Mouse (Mus musculus): ENCODE data around the gene Tsc2. TPM values are rescaled to one million over a fixed set of nuclear protein-coding genes. Genes with fewer than 3 reads are reported as not detected.

Gene Tsc2
- polyA plus RNA-seq, 1 experiment from 2014 or later: 60.5 TPM

DNA sequence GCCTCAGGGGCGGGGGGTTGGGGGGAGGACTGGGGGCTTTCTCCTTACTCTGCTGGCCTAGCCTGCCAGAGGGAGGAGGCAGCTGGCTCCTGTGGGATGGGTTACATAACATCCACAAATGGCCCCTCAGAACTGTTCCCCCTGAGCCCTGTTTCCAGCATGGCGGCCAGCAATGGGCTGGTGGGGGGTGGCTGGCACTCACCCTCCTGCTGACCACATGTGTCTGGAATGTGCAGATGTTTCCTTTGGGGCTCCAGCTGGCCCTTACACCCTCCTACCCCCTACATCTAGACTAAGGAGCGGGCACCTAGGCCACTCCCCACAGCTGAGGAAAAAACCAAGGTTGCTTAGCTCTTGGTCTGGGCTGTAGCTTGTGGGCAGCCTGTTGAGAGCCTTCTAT is 73.3 kb downstream of the Tsc2 start:
- Histone ChIP-seq H3K9ac (peak overlapping the region; percentile 37), H3K4me3 (no peak overlapping the region), H3K4me2 (peak overlapping the region; percentile 33), H3K27ac (peak overlapping the region; percentile 87), H3K9me3 (replicated peaks) (no peaks in the 10 kb centered on the region), H3K4me1 (peaks cover 22% of the 10 kb centered on the region), H3K36me3 (ENCODE audit: poor library complexity, severe bottlenecking) (0 out of 2 replicates have a peak, but pooled peaks cover 5% of the 10 kb centered on the region), H3K27me3 (no peaks in the 10 kb centered on the region)
- WGBS: 40% methylated on average over 3 of the region's 3 CpGs
- ATAC-seq: peak; percentile 57

DNA sequence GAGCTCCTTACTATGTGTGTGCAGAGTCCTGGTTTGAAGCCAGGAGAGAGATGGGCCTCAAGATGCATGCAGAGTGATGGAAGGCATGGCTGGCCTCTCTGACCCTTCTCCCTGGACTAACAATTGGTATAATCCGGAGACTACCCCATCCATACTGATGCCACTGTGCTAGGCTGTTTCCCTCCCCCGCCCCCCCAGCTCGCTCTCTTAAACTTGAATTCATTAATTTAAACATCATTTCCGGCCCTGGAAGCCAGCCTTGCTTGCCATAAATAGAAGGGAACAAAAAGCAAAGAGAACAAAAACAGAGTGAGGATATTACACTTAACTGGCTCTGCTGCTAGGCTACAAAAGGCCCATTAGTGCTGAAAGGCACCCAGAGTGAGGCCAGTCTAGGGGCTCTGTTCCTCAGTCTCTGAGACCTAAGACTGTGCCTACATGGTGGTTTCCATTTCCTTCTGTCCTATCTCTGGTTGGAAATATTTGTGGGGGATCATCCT is 73.8 kb downstream of the Tsc2 start:
- Histone ChIP-seq H3K36me3 (ENCODE audit: poor library complexity, severe bottlenecking) (0 out of 2 replicates have a peak, but pooled peaks cover 5% of the 10 kb centered on the region), H3K4me2 (peak overlapping the region; percentile 33), H3K4me1 (peaks cover 22% of the 10 kb centered on the region), H3K9me3 (replicated peaks) (no peaks in the 10 kb centered on the region), H3K4me3 (no peak overlapping the region), H3K27ac (peak overlapping the region; percentile 87), H3K27me3 (no peaks in the 10 kb centered on the region), H3K9ac (peak overlapping the region; percentile 37)
- WGBS: 18% methylated on average over 4 of the region's 4 CpGs
- peak; percentile 62 for ATAC-seq

DNA sequence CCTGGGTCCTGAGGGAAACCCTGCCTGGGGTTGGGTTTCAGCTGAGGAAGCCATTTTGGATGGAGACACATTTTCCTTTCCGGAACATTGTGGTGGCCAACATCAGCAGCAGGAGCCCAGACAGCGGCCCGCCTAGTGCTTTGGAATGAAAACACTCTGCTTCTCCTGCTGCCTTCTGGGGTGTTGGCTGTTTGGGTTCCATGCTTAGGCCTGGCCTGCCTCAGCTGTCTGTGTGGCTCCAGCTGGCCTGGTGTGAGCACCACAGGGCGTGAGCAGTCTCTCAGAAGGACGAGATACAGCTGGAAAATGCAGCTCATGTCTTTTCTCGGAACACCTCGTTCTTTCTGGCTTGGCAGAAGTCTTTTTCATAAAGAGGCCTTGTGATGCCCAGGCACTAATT is 75.3 kb downstream of the Tsc2 start:
- 0 out of 2 replicates have a peak, but pooled peaks cover 5% of the 10 kb centered on the region for H3K36me3 ChIP-seq (ENCODE audit: poor library complexity, severe bottlenecking)
- no peak overlapping the region for H3K4me2 ChIP-seq
- H3K9me3 ChIP-seq (replicated peaks): no peaks in the 10 kb centered on the region
- no peaks in the 10 kb centered on the region for H3K27me3 ChIP-seq
- 88% methylated on average over 7 of the region's 7 CpGs for WGBS
- ATAC-seq: no peak
- H3K27ac ChIP-seq: no peak overlapping the region
- H3K9ac ChIP-seq: no peak overlapping the region
- H3K4me3 ChIP-seq: no peak overlapping the region
- H3K4me1 ChIP-seq: peaks cover 25% of the 10 kb centered on the region

DNA sequence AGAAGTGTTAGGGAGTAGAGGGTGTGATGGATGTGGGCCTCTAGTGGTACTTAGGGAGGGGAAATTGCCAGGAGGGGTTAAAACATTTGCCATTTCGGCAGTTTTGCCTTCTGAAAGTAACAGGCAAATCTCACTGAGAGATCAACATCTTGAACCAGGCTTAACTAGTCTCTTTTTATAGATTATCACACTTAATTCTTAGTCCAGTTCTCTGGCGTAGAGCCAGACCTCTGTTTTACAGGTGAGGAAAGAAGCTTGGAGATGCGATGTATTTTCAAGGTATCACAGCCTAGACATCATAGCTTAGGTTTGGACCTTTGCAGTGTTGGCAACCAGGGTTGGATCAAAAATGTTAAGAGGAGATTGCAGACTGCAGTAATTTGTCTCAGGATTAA is 81.4 kb downstream of the Tsc2 start:
- peaks cover 18% of the 10 kb centered on the region for H3K27me3 ChIP-seq
- 48% methylated on average over 3 of the region's 3 CpGs for WGBS
- H3K27ac ChIP-seq: peak overlapping the region; percentile 95; the same call in 1 of the 2 replicates
- H3K4me1 ChIP-seq: peaks cover 28% of the 10 kb centered on the region
- no peak for ATAC-seq
- H3K36me3 ChIP-seq (ENCODE audit: poor library complexity, severe bottlenecking): no peaks in the 10 kb centered on the region
- H3K4me2 ChIP-seq: peak overlapping the region; percentile 74
- H3K9me3 ChIP-seq (replicated peaks): no peaks in the 10 kb centered on the region
- H3K9ac ChIP-seq: peak overlapping the region; percentile 94
- peak overlapping the region; percentile 83 for H3K4me3 ChIP-seq

DNA sequence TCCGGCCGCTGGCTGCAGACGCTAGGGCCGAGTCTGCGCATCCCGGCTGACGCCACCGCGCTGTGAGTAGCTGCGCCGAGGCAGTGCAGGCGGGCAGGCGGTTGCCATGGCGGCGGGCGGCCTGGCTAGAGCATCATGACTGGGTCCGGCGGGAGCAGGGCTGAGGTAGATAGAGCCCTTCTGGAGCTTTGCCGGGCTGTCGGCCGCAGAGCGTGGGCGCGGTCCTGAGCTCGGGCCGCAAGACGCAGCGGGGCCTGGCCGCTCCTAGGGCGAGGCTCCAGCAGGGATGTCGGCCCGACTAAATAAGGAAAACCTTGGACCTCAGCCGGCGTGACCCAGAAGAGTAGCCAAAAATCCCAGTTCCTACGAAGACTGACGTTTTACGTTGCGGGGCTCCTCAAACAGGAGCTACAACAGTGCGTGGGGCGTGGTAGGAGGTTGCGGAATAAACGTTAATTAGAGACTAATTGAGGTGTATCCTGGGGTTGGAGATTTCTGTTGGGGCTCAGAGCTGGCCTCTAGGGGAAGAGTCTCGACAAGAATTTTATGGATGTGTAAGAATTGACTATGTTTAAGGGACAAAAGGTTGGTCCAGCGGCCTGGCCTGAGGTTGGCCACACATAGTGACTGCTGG is 81.9 kb downstream of the Tsc2 start:
- Histone ChIP-seq H3K9me3 (replicated peaks) (no peaks in the 10 kb centered on the region), H3K9ac (peak overlapping the region; percentile 94), H3K4me1 (peaks cover 28% of the 10 kb centered on the region), H3K27ac (peak overlapping the region; percentile 95), H3K4me2 (peak overlapping the region; percentile 74), H3K36me3 (ENCODE audit: poor library complexity, severe bottlenecking) (no peaks in the 10 kb centered on the region), H3K27me3 (peaks cover 18% of the 10 kb centered on the region), H3K4me3 (peak overlapping the region; percentile 83)
- under 1% methylated on average over 44 of the region's 44 CpGs for WGBS
- ATAC-seq: peak; percentile 85

DNA sequence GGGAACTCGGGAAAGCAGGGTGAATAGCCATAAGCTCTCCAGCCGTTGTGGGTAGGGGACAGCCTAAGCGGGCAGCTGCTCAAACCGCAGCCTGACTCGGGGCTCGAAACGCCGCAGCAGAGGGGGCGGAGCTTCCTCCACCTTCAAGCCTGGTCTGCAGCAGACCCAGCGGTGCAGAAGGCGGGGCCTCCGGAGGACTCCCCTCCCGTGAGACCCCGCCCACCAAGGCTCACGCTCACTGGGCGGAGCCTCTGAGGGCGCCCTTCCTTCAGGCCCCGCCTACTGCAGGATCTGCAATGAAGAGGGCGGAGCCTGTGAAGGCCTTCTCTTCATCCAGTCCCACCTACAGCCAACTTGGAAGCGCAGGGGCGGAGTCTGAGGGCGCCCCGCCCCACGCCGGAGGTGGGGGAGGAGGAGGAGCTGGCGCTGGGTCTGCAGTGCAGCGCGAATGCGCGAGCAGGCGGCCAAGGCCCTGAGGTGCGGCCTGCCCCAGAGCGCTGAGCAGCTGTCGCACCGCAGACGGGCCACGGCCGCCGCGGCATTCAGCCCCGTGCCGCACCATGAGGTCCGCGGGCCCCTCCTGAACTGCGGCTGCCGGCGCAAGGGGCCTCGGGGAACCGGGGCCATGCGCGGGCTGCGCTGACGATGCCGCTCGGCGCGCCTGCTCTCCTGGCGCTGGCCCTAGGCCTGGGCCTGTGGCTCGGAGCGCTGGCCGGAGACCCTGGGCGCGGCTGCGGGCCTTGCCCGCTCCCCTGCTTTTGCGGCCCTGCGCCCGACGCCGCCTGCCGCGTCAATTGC is 82.6 kb downstream of the Tsc2 start, which contains the start of gene Pkd1:
Gene Pkd1 (plus strand): TSS at position 217 of the 798 bp plus-strand sequence.
- no peaks in the 10 kb centered on the region for H3K9me3 ChIP-seq (replicated peaks)
- WGBS: under 1% methylated on average over 71 of the region's 72 CpGs
- peak within 1 kb of the TSS; percentile 95 for H3K27ac ChIP-seq
- no peaks in the 10 kb centered on the region for H3K36me3 ChIP-seq (ENCODE audit: poor library complexity, severe bottlenecking)
- peaks cover 18% of the 10 kb centered on the region for H3K27me3 ChIP-seq
- peak within 1 kb of the TSS; percentile 83 for H3K4me3 ChIP-seq
- H3K9ac ChIP-seq: peak within 1 kb of the TSS; percentile 94
- H3K4me1 ChIP-seq: peaks cover 29% of the 10 kb centered on the region
- peak within 1 kb of the TSS; percentile 74 for H3K4me2 ChIP-seq
- ATAC-seq: peak; percentile 96

DNA sequence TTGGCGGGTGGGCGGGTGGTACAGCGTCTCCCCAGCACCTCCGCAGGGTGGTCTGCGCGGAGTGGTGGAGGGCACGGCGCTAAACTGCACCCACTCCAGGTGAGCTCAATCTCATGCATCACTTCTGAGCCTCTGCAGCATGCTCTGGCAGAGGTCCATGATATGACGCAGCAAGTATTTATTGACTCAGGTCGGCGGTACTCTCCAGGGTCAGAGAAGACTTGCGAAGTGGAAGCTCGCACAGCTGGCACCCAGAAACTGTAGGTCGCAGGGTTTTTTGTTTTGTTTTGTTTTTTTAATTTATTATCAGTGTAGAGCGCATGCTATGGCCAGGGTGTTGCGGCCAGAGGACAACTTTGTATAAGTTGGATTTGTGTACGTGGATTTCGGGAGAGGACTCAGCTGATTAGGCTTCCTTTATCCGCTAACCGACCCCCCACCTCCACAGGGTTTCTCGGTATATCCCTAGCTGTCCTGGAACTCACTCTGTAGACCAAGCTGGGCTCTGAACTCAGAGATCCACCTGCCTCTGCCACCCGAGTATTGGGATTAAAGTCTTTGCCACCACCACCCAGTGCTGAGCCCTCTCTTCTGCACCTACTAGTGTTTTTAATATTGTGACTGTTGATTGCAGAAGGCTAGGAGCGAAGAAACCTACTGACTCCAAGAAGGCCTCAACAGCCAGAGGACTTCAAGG is 83.4 kb downstream of the Tsc2 start:
- no peaks in the 10 kb centered on the region for H3K36me3 ChIP-seq (ENCODE audit: poor library complexity, severe bottlenecking)
- 6% methylated on average over 23 of the region's 23 CpGs for WGBS
- ATAC-seq: no peak; the same call in 1 of the 2 replicates
- peaks cover 21% of the 10 kb centered on the region for H3K27me3 ChIP-seq
- H3K4me1 ChIP-seq: peaks cover 32% of the 10 kb centered on the region
- no peaks in the 10 kb centered on the region for H3K9me3 ChIP-seq (replicated peaks)
- peak overlapping the region; percentile 38; the same call in 1 of the 2 replicates for H3K9ac ChIP-seq
- H3K27ac ChIP-seq: no peak overlapping the region
- H3K4me3 ChIP-seq: peak overlapping the region; percentile 83
- peak overlapping the region; percentile 74 for H3K4me2 ChIP-seq

DNA sequence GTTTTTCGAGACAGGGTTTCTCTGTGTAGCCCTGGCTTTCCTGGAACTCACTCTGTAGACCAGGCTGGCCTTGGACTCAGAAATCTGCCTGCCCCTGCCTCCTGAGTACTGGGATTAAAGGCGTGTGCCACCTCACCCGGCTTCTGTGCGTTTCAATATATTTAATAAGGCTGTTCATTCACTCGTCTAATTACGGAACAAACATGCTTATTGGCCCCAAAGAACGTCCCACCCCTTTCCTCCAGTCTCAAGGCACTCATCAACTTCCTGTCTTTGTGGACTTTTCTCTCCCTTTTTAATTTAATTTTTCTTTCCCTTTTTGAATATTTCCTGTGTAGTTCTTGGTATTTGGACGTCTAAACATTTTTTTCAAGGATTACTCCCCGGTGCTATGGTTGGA is 84.0 kb downstream of the Tsc2 start:
- no peak overlapping the region for H3K27ac ChIP-seq
- no peak for ATAC-seq
- H3K9ac ChIP-seq: no peak overlapping the region
- peaks cover 32% of the 10 kb centered on the region for H3K4me1 ChIP-seq
- H3K4me3 ChIP-seq: no peak overlapping the region
- no peaks in the 10 kb centered on the region for H3K36me3 ChIP-seq (ENCODE audit: poor library complexity, severe bottlenecking)
- WGBS: 28% methylated on average over 9 of the region's 9 CpGs
- peaks cover 21% of the 10 kb centered on the region for H3K27me3 ChIP-seq
- peak overlapping the region; percentile 74 for H3K4me2 ChIP-seq
- no peaks in the 10 kb centered on the region for H3K9me3 ChIP-seq (replicated peaks)

DNA sequence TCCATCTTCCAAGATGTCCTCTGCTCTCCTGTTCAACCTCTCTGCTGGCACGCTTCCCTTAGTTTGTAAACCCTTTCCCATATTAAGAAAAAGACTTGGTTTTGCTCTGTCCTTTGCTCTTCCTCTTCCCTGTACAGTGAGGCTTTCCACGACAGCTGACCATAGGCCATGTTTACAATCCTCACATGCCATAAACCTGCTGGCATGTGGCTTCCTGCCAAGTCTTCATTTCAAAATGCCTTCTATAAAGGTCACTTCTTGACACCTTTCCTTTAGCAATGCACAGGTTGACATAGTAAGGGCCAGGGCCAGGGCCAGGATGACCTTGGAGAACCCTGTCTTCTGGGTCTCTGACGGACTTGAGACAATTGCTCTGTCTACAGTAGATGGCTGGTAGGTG is 86.2 kb downstream of the Tsc2 start:
- Histone ChIP-seq H3K36me3 (ENCODE audit: poor library complexity, severe bottlenecking) (no peaks in the 10 kb centered on the region), H3K9ac (no peak overlapping the region), H3K4me1 (peaks cover 20% of the 10 kb centered on the region), H3K27ac (no peak overlapping the region), H3K4me2 (no peak overlapping the region), H3K9me3 (replicated peaks) (no peaks in the 10 kb centered on the region), H3K27me3 (peaks cover 21% of the 10 kb centered on the region), H3K4me3 (no peak overlapping the region)
- ATAC-seq: no peak
- WGBS: 83% methylated on average over 3 of the region's 3 CpGs
